Mouse (Mus musculus) gastrocnemius, postnatal 4 days (tissue): Measurements from ENCODE around the gene Pstk. TPM values are rescaled to one million over a fixed set of nuclear protein-coding genes. Genes with fewer than 3 reads are reported as not detected.
"Not testable (repeated sequence)": the region's sequence is repeated elsewhere in the genome, so short reads cannot be mapped to it uniquely, and the experiment has no call there.

Experiments
- DNase-seq, 2 experiments: peaks; one replicate each; pipeline ENCODE4 v3.0.0; 2021 to 2022; ENCODE audit warnings: low spot score in 2 of 2, mixed read lengths in 2 of 2
- long read RNA-seq, 2 experiments: library from polyadenylated mRNA; stranded (forward); transcript quantifications; one replicate each; pipeline ENCODE4 v2.0.0; 2021
- total RNA-seq, 2 experiments: library from RNA; stranded (reverse); gene quantifications; 2 replicates each; pipeline ENCODE4 v1.2.3; 2021

The Pstk gene
- 10 to 100 TPM; 28.5 to 34.0 TPM for total RNA-seq
- long read RNA-seq, experiment 1, full-length matches to known transcripts = 14 of 23 reads
- long read RNA-seq, experiment 1, partial matches to known transcripts = 0 of 23 reads
- long read RNA-seq, experiment 1, other reads (novel, unspliced or antisense) = 9 of 23 reads
- long read RNA-seq, experiment 2, full-length matches to known transcripts = 10 of 19 reads
- long read RNA-seq, experiment 2, partial matches to known transcripts = 0 of 19 reads
- long read RNA-seq, experiment 2, other reads (novel, unspliced or antisense) = 9 of 19 reads

DNA sequence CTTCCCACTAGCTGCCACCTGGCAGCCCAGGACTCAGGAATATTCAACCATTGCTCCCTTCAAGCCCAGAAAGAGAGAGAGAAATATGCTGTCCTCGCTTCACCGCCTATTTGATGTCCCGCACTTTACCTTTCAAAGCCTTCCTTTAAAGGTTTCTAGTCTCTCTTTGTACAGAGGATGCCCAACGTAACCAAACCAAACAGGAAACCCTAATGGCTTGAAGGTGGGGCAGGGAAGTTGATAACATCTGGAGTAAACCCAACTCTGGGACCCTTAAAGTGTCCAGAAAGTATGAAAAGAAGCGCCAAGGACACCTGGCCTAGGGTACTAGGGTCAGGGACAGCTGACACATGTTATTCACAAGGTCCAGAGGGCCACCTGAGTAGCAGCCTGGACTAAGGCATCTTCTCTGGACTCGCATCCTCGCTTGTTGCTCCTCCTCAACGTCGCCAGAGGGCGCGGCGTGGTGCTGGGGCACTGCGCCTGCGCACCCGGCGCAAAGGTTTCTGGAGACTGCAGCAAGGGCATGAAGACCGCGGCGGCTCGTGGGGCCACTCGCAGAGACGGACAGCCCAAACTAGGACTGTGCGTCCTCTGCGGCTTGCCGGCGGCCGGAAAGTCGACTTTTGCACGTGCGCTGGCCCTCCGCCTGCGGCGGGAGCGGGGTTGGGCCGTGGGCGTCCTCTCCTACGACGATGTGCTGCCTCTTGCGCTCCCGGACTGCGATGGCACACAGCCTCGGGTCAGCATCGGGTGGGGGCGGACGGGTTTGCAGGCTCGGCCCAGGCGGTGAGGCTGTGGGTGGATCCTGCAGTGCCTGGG, at the start of gene Pstk:
TSS of gene Pstk (plus strand) at position 494 of the 822 bp plus-strand sequence.
- peak; percentile 76 to 89 for DNase-seq

DNA sequence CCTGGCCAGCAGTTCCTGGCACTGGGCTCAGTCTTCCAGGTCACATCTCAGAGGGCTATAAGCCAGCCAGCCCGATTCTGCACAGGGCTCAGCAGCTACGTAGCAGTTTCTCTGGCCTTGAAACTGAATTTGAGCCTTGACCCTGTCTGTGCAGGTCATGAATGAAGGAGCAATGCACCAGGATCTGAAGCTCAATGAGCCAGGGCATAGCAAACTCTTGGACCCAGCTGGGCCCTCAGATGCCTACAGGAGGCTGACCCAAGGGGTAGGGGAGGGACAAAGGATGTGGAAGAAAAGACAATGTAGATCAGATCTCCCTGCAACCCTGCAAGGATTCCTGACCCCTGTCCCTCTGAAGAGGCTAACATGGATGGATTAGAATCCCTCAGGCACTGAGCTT, 48.7 kb upstream of the Pstk start, which contains the start of gene Cuzd1:
TSS of gene Cuzd1 (minus strand) at position 101 of the 400 bp plus-strand sequence.
- no peak for DNase-seq

DNA sequence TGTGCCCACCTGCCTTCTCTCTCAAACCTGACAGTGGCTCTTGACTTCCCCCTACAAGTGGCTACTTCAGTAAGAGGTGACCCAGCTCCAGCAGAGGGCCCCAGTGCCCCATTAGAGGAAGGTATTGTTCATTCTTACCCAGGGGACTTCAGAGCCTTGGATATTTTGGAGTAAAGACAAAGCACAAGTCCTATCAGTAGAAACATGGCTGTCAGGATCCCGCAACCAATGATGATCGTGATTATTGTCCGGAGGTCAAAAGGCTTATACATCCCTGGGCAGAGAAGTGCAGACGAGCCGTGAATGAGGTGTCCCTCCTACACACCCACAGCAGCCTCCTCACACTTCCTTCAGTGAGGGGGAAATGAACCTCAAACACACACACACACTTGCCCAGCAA, 43.9 kb upstream of the Pstk start:
- no peak for DNase-seq

DNA sequence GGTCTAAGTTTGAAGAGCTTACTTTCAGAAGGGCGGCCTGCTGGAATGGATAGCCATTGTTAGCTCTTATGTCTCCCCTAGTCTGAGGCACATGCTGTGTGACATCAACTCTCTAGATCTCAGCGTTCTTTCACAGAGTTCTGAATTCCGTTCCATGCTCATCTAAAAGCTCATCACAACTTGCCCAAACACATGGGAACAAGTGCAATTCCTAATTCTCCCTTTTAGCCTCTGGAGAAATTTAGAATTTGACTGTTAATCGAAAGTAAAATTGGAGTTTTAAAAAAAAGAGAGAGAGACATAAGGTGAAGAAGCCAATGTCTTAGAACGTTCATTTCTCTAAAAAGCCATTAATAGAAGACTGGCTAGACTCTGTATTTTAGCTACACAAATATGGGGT, 41.5 kb upstream of the Pstk start, which contains the start of gene Fam24b:
TSS of gene Fam24b (minus strand) at position 101 of the 400 bp plus-strand sequence.
- no peak for DNase-seq

DNA sequence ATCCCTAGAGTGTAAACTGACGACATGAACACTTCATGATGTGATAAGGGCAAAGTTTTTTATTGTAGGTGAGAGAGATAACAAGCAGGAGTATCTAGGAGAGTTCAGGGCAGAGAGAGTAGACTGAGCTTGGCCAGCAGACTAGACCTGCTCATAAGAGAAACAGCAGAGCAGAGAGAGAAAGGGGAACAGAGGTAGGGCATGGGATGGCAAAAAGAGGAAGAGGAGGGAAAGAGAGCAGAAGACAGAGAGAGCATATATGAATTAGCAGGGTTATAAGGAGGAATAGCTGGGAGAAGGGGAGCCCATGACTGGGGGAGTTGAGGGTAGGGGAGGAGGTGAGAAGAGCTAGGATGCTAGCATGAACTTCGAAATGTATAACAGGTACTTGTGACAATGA, 39.3 kb upstream of the Pstk start:
- DNase-seq = no peak

DNA sequence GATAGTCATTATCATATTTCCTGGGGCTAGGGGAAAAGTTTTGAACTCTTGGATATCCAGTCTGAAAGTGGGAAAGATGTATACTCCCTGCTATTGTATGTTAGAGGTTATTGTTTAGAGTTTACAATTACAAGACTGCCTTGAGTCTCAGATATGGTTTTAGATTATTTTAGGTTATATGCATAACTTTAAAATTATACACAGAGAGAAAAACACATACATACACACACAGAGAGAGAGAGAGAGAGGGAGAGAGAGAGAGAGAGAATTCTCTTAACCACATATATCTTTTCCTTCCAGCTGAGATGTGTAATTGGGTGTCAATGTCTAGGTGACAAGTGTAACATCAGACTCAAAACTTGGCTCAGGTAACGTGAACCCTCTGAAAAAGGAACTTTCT, 37.4 kb upstream of the Pstk start, which contains the start of gene Fam24a:
TSS of gene Fam24a (plus strand) at position 301 of the 400 bp plus-strand sequence.
- no peak for DNase-seq

DNA sequence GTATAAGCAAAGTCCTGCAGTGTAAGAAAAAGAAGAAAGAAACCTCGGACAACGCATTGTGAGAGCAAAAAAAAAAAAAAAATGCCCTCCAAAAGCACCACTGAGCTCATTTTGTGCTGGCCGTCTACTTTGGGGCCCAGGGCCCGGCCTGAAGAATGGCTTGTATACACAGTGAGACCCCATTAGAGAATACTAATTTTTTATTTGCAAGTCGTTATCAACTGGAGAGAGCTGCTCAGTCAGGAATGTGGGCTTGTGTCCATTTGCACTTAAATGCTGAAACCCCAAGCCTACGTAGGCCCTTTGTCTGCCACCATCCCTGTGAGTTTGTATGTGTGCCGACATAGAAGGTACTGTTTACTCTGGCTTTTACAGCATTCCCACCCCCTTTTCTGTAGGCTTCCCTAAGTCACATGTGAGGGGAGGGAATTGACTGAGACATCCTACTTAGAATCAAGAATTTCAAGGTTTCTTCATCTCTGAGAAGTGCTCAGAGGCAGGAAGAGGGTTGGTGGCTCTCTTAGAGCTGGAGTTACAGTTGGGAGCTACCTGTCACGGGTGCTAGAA, 33.4 kb upstream of the Pstk start:
- DNase-seq = no peak

DNA sequence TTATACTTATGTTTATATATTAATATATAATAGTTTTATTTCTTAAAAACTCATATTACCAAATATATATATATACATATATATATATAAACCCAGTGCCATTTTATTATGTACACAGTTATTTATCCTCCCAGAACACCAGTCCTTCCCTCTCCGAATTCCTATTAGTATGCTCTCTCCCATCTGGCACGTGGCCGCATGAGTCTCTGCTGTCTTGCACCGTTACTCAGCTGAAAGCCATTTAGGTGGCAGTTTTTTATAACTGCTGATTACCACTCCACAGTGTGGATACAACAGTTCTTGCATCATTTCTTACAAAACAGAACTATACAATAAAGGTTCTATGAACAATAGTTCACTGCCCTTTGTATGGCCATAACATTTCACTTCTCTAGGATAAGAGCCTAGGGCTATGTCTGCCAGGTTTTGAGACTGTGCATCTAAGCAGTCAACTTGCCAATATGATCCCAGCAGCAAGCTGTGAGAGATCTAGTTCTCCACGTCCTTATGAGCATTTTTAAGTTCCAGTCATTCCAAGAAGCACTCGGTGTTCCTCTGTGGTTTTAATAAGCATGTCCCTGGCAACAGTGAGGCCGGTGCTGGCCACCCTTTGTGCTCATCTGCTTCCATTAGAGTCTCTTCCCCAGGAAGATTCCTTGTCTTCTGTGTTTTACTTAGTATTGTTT, 24.9 kb upstream of the Pstk start:
- DNase-seq = no peak

DNA sequence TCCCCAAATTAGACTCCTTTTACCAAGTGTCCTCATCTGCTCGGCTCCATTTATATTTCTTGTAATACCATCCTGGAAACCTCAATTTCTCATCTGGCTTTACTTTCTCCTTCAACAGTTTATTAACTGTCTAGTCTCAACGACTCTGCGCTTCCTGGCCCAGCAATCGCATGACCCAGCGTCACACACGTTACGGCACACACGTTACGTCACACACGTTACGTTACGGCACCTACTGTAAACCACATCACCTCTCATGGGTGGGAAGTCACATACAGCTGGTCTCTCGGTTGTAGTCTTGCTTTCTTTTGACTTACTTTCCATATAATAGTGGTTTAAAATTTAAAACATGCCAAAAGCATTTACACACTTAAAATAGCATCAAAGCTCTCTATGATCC, 14.8 kb upstream of the Pstk start:
- no peak for DNase-seq

DNA sequence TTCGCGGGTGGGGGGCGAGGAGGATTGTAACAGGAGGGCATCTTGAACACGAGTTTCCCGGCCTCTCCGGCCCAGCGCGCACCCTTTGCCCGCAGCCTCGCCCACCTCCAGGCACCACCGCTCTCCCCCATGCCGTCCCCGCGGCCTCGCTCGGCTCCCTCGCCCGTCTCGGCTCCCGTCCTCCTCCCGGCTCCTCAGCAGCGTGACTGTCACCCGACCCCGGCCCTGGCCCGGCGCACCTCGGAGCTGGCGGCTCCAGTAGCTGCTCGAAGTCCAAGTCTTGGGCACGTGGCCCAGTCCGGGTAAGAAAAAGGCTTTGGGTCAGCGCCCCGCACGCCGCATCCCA, 8.7 kb upstream of the Pstk start:
- peak in 1 of 2 experiments; percentile 47 for DNase-seq

DNA sequence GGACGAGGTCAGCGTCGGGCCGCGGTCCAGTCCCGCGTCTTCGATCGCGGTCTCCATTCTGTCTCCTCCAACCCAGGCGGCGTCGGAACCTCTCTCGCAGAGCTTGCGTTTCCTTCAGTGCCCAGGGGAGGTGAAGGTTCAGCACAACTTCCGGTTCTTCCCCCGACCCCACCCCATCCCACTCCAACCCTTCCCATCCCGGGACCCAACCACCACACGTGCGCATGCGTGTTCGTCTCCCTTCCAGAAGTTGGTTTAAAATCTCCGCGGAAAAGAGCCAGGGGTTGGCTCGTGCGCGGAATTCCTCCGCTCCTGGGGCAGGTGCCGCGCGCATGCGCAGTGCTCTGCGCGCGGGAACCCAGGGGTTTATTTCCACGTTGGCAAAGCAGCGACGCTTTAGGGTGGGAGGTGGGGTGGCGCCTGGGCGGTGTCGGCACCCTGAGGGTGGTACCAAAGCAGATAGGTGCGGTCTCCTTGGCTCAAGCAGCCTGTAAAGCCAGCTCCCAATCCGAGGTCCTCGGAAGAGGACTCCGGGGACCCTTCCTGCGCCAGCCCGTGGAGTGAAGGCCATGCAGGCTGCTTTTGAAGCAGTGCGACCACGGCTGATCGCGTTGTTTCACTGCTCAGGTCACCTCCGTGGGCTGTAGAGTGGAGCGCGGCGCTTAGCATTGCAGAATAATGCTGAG, 8.2 kb upstream of the Pstk start, which contains the start of gene 2310057M21Rik:
TSS of gene 2310057M21Rik (minus strand) at position 145 of the 686 bp plus-strand sequence.
- DNase-seq = peak; percentile 87 to 93

DNA sequence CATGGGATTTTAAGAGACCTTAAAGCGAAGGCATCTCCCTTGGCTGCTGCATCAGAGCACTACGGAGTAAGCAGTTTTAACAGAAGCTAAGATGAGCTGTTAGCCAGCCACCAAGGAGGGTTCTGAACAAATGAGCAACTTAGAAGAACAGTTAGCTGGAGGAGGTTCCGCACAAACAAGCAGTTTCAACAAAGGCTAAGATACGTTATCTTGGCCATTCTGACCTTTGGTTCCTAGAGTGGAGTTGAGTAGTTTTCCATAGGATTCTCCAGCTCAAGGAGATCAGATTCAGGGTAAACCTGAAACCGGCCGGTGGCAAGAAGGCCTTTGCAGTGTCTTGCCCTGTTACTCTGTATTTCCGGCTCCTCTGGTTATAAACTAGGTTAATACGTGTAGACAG, 6.8 kb upstream of the Pstk start:
- no peak for DNase-seq

DNA sequence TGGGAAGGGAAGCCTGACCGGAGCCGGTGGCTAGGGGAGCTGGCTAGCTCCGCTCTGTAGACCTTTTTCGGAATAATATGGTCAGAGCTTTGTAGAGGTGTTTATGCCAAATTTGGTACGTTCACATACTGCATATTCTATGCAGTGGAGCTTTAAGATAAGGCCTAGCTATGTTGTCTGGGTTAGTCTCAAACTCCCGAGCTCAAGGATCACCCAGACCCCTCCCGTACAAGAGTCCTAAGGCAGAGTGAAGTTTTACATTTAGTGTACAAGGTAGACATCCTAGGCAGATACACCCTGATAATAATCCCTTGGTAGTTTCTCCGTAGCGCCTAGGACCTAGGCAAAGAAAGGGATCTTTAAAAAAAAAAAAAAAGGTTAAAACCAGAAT, 524 bp downstream of the Pstk start:
- DNase-seq = no peak

DNA sequence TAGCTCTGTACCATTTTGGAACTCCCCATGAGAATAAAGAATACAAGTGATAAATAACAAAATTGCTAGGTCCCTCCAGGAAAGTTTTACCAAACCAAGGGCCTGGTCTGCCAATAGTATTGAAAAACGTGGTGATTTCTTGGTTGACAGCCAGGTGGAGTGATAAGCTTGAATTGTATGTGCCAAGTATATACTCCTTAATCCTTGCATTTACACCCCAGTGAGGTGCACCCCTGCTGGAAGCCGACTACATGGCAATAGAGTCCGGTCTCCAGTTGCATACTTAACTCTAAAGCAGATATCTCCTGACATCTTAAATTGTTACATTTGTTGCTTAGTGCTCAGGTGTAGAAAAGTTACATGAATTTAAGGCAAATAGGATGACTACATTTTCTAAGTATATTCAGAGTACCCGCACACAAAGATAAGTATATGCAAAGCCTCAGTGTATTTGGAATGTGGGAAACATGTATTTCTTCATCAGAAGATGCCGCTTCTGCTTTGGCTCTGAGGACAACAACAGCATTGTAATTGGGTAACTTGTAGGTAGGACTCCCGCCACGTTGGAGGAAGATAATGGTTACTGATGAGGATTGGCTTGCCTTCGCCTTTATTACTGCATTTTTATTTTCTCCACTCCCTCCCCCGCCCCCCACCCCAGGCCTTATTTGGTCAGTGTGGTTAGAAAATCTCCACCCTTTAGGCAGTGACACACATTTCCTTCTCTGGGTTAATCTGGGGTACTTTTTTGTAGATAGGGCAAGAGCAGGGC, 1.1 kb downstream of the Pstk start:
- DNase-seq = no peak

DNA sequence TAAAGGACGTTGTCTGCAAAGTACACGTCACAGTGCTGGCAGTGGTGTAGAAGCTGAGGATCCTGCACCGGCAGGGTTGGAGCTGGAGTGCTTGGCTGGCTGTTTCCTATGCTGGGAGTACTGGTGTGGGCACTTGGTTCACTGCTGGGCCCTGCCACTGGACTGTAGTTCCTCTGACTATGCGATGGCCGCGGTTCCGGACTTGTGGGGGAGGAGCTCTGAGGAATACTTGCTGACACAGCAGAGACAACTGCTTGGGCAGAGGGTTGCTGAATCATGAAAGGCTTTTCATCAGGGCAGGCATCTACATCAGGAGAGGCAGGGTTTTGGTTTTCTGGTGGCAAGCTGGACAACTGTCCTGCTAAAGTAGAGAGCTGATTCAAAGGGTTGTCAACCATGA, 20.8 kb downstream of the Pstk start:
- not testable (repeated sequence) for DNase-seq

DNA sequence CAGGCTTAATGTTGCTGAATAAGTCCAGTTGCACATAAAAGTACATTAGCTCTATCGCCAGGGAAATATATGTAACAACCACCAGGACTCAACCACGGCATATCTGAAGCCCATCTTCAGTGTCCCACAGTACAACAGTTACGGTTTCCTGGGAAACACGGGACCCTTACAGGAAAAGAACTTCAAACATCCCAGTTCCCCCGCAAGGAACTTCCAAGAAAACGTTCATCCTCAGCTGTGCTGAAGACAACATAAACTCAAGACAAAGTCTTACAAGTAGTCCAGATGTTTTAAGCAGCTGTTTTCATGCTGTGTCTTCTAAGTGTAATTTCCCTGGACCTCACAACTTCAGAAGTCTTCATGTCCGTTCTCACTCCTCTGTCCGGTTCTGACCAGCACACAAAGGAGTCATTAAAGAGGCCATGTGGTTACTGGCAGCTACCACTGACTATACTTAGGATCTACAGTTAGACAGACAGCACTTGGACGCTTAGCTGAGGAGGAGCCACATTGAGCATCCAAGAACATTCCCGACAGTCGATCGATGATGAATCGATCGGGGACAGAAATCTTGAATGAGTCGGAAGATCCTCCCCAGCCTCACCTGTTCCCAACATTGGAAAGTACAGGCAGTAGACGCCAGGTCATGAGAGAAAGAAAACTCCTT, 38.5 kb downstream of the Pstk start:
- DNase-seq = no peak

DNA sequence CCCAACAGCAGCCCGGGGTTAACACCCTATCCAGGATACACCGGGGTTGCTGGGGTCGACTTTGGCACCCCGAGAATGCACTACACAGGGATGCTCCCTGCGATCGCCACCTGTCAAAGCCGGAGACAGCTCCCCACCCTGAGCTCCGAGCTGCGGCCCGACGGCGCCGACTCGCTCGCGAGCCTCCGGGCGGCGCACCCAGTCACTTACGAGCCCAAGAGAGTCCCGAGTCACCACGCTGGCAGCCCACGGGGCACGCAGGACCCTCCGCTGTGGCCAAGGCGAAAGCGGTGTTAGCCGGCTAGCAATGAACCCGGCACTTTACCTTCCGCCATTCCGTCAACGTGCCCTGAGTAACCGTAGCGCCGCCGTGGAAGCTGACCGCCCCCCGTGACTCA, 39.0 kb downstream of the Pstk start:
- no peak for DNase-seq

DNA sequence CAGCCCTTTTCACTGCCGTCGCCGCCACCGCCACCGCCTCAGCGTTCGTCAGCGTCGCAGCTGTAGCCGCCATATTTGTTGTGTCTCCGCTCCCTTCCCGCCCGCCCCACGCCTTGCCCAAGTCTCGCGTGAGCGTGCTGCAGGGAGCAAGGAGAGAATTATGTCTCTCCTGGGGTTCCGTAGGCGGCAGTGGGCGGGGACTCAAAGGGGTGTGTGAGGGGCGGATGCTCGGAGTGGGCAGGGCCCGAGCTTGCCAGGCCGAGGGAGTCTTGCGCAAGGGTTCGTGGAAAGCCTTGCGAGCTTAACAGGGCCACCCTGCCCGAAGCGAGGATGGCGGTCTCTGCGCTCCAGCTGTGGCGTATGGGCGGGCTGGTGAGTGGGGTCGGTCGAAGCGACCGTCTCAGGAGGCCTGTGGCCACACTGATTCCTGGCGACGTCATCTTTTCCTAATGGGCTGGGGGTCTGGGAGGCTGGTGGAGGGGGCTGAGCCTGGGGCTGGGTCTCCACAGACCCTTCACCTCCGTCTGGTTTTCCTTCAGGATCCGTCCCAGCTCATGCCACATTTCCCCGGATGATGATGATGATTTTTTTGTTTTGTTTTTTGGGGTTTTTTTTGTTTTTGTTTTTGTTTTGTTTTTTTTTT, 39.6 kb downstream of the Pstk start, which contains the start of the genes Ikzf5 and Acadsb:
TSS of gene Ikzf5 (minus strand) at position 106 of the 643 bp plus-strand sequence.
TSS of gene Acadsb (plus strand) at position 186 of the 643 bp plus-strand sequence.
- DNase-seq = peak; percentile 98
